Mouse (Mus musculus) kidney, adult 2 months (tissue): Measurements from ENCODE around the gene 6430571L13Rik.

Experiments
- CTCF ChIP-seq: fragments of 200-500 bp; conservative IDR thresholded peaks from 2 replicates; pipeline ENCODE4 v1.5.1; 2011; ENCODE audit warnings: low read depth, mild to moderate bottlenecking, control low read depth, low read length, moderate library complexity, mixed read lengths; ENCODE audit not compliant: insufficient read depth, insufficient read length
- POLR2A ChIP-seq: fragments of 200-500 bp; IDR thresholded peaks from one replicate; pipeline ENCODE4 v1.6.1; 2011; ENCODE audit warnings: low read depth, low read length, control low read depth

DNA sequence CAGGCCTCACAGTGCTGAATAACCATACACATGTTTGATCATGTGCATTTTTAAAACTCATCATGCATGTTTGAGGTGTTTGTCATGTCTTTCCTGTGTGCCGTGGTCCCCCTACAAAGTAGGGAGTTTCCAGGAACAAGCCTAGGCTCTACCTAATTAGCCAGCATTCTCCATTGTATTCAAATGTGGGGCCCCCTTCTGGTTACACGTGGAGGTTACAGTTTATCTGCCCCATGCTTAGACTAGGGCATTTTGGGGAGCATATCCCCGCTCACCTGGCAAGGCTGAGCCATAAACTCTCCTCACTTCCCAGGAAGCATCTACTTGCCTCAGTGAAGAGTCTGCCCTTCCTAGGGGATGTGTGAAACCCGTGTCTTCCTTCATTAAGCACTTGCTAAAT, 56.0 kb downstream of the 6430571L13Rik start:
- TF ChIP-seq POLR2A: no peak
- no peak for TF ChIP-seq CTCF
